Mouse (Mus musculus) hindbrain, embryonic 16.5 days (tissue): Measurements from ENCODE around the gene Rnft1. TPM values are rescaled to one million over a fixed set of nuclear protein-coding genes. Genes with fewer than 3 reads are reported as not detected.

ENCODE experiments used
- ATAC-seq: fragments of 200-750 bp; cut with Nextera tagmentation; 2 replicates; pipeline ENCODE4 v1.8.0; 2017; ENCODE audit warnings: moderate TSS enrichment, moderate library complexity
- H3K27ac ChIP-seq: fragments of 300-500 bp; sonication (generic); 2 replicates; pipeline ENCODE4 v1.5.1; 2014; ENCODE audit warnings: low read depth, mild to moderate bottlenecking, control low read depth, low read length, moderate library complexity
- H3K27me3 ChIP-seq: fragments of 300-500 bp; sonication (generic); replicated peaks from 2 replicates; pipeline ENCODE4 v1.6.1; 2014; ENCODE audit warnings: low read length; ENCODE audit not compliant: control insufficient read depth, insufficient read depth
- H3K36me3 ChIP-seq: fragments of 300-500 bp; sonication (generic); 2 replicates; pipeline ENCODE4 v1.6.1; 2014; ENCODE audit warnings: mild to moderate bottlenecking, low read length, moderate library complexity, mixed read lengths; ENCODE audit not compliant: control insufficient read depth, insufficient read depth
- H3K4me1 ChIP-seq: fragments of 300-500 bp; sonication (generic); 2 replicates; pipeline ENCODE4 v1.6.1; 2014; ENCODE audit warnings: low read depth, low read length; ENCODE audit not compliant: control insufficient read depth, insufficient read depth
- H3K4me2 ChIP-seq: fragments of 300-500 bp; sonication (generic); 2 replicates; pipeline ENCODE4 v1.6.1; 2014; ENCODE audit warnings: mild to moderate bottlenecking, low read length, control low read depth, moderate library complexity
- H3K4me3 ChIP-seq: fragments of 300-500 bp; sonication (generic); 2 replicates; pipeline ENCODE4 v1.5.1; 2014; ENCODE audit warnings: mild to moderate bottlenecking, low read length, control low read depth, moderate library complexity
- H3K9ac ChIP-seq: fragments of 300-500 bp; sonication (generic); 2 replicates; pipeline ENCODE4 v1.6.1; 2014; ENCODE audit warnings: low read depth, mild to moderate bottlenecking, control low read depth, low read length, moderate library complexity
- H3K9me3 ChIP-seq: fragments of 300-500 bp; sonication (generic); 2 replicates; pipeline ENCODE4 v1.6.1; 2014; ENCODE audit warnings: mild to moderate bottlenecking, low read length, moderate library complexity; ENCODE audit not compliant: control insufficient read depth
- WGBS: fragments of 180-500 bp; shearing (Covaris S2); extraction: QIAGEN DNeasy Blood & Tissue Kit; methylation state at CpG from one replicate; pipeline ENCODE4 v1.1.7; 2014; 5-methylcytosine and 5-hydroxymethylcytosine counted together
- polyA plus RNA-seq: library from polyadenylated mRNA; unstranded; fragments of >200 nt; fragmentation: Nextera tagmentation; extraction: Ambion mirVana; gene quantifications from 2 replicates; pipeline ENCODE4 v1.2.1, GENCODE M21; 2015

Gene Rnft1
- polyA plus RNA-seq, 1 experiment from 2014 or later = 18.7 TPM

- Histone ChIP-seq H3K4me2 (no peak overlapping the region), H3K4me3 (no peak overlapping the region), H3K36me3 (0 out of 2 replicates have a peak, but pooled peaks cover 4% of the 10 kb centered on the region), H3K9me3 (no peaks in the 10 kb centered on the region), H3K27me3 (no peaks in the 10 kb centered on the region), H3K4me1 (no peaks in the 10 kb centered on the region), H3K9ac (no peak overlapping the region), H3K27ac (no peak overlapping the region)
- WGBS = 97% methylated on average over 5 of the region's 5 CpGs
- ATAC-seq = no peak
Measured at GRCm38 (mm10) chr11:86534201-86534910, 49.9 kb downstream of the Rnft1 start.

GRCm38 (mm10) chr11:86538786-86539185 lies 54.3 kb downstream of the Rnft1 start:
- H3K4me2 ChIP-seq = no peak overlapping the region
- 95% methylated on average over 4 of the region's 4 CpGs for WGBS
- H3K36me3 ChIP-seq = no peaks in the 10 kb centered on the region
- peaks cover 10% of the 10 kb centered on the region for H3K4me1 ChIP-seq
- ATAC-seq = no peak
- H3K27ac ChIP-seq = no peak overlapping the region
- H3K9ac ChIP-seq = no peak overlapping the region
- no peaks in the 10 kb centered on the region for H3K9me3 ChIP-seq
- H3K27me3 ChIP-seq = no peaks in the 10 kb centered on the region
- no peak overlapping the region for H3K4me3 ChIP-seq

- Histone ChIP-seq H3K9me3 (no peaks in the 10 kb centered on the region), H3K4me2 (no peak overlapping the region), H3K27me3 (no peaks in the 10 kb centered on the region), H3K9ac (no peak overlapping the region), H3K36me3 (no peaks in the 10 kb centered on the region), H3K4me3 (no peak overlapping the region), H3K4me1 (peaks cover 10% of the 10 kb centered on the region), H3K27ac (no peak overlapping the region)
- WGBS = 91% methylated on average over 6 of the region's 6 CpGs
- no peak for ATAC-seq
Measured at GRCm38 (mm10) chr11:86539716-86540475, 55.4 kb downstream of the Rnft1 start.

DNA sequence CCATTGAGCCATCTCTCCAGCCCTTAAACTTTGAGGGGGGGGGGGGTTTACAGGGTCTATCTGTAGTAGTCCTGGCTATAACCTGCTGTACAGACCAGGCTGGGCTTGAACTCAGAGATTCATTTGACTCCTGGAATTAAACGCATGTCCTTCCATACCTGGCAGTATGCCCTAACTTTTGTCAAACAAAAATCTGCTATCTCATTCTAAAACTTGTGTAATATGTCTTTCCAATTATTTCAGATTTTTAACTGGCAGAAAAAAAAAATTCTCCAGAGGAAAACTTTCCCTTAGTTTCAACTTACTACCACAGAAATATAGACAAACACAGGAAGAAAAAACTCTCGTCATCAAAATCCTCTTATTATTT lies 56.0 kb downstream of the Rnft1 start:
- no peaks in the 10 kb centered on the region for H3K27me3 ChIP-seq
- no peak for ATAC-seq
- H3K9ac ChIP-seq = no peak overlapping the region
- no peaks in the 10 kb centered on the region for H3K36me3 ChIP-seq
- H3K9me3 ChIP-seq = no peaks in the 10 kb centered on the region
- H3K4me1 ChIP-seq = peaks cover 12% of the 10 kb centered on the region
- no peak overlapping the region for H3K4me2 ChIP-seq
- H3K4me3 ChIP-seq = no peak overlapping the region
- no peak overlapping the region for H3K27ac ChIP-seq
- 96% methylated on average over 2 of the region's 2 CpGs for WGBS

- no peak overlapping the region for H3K27ac ChIP-seq
- H3K4me2 ChIP-seq = no peak overlapping the region
- no peaks in the 10 kb centered on the region for H3K36me3 ChIP-seq
- peaks cover 15% of the 10 kb centered on the region for H3K4me1 ChIP-seq
- H3K27me3 ChIP-seq = no peaks in the 10 kb centered on the region
- no peak overlapping the region for H3K4me3 ChIP-seq
- ATAC-seq = no peak
- no peak overlapping the region for H3K9ac ChIP-seq
- WGBS = 93% methylated on average over 1 of the region's 1 CpGs
- H3K9me3 ChIP-seq = no peaks in the 10 kb centered on the region
Measured at GRCm38 (mm10) chr11:86542851-86543250, 58.4 kb downstream of the Rnft1 start.

DNA sequence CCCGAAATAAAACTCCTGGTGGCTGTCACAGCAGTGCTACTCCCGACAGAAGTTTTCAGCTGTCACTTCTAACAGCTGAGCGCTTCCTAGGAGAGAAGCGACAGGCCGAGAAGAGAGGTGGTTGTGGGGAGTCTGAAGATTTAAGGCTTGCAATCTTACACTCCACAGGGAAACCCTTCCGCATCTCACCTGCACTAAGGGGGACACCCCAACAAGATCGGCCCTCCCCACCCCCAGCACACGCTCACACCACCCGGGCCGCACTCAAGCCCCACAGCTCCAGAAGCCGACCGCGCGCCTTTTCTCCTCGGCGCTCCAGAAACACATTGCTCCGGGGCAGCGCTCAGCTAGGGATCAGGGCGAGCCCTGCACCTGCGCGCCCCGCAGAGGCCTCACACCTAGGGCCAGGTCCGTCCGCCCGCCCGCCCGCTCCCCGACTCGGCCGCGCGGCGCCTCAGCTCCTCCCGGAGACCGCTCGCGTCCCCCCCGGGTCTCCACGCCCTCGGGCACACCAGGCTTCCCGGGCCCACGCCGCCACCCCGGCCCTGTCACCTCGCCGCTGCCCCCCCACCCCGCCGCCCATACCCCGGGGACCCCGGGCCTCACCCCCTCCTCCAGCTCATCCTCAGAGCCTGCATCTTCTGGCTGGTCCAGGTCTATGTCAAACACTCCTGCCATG lies 59.6 kb downstream of the Rnft1 start:
- H3K27ac ChIP-seq = peak overlapping the region; percentile 91
- H3K4me1 ChIP-seq = peaks cover 15% of the 10 kb centered on the region
- peak overlapping the region; percentile 79 for H3K4me2 ChIP-seq
- WGBS = under 1% methylated on average over 23 of the region's 50 CpGs
- H3K36me3 ChIP-seq = no peaks in the 10 kb centered on the region
- H3K4me3 ChIP-seq = peak overlapping the region; percentile 98
- H3K9ac ChIP-seq = peak overlapping the region; percentile 96
- H3K9me3 ChIP-seq = no peaks in the 10 kb centered on the region
- H3K27me3 ChIP-seq = no peaks in the 10 kb centered on the region
- peak; percentile 63 for ATAC-seq

DNA sequence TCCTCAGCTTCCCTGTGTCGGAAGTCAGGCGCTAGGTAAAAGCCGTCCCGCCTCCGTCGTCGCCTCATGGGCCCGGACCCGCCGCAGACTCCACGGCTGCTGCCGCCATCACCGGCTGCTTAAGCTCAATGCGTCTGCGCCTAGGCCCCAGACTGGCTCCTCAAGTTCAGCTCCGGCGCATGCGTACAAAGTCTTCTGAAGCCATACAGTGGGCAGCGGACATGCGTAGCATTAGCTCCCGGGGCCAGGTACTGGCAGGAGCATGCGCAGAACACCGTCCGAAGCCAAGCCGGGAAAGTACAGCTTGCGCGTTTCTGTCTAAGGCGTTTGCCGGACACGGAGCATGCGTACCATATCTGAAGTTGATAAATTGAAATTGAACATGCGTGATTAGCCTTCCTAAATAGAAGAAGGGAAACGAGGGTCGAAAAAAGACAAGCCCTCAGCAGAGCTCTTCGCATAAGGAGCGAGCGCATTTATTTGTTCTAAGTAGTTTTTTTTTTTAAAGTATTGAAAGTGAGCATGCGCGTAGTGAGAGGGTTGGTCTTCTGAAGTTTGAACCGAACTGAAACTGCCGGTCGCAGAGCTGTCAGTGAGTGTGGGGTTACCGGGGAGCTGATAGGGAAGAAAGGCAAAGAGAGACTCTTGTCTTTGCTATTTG lies 60.3 kb downstream of the Rnft1 start, which contains the start of the genes Rps6kb1 and Tubd1:
Gene Rps6kb1 (minus strand): TSS at position 167 of the 661 bp plus-strand sequence.
Gene Tubd1 (plus strand): TSS at position 353 of the 661 bp plus-strand sequence.
- peak within 1 kb of the TSS; percentile 96 for H3K9ac ChIP-seq
- H3K4me1 ChIP-seq = peaks cover 15% of the 10 kb centered on the region
- peak within 1 kb of the TSS; percentile 91 for H3K27ac ChIP-seq
- ATAC-seq = peak; percentile 99
- no peaks in the 10 kb centered on the region for H3K9me3 ChIP-seq
- H3K4me2 ChIP-seq = peak within 1 kb of the TSS; percentile 79
- H3K4me3 ChIP-seq = peak within 1 kb of the TSS; percentile 98
- no peaks in the 10 kb centered on the region for H3K27me3 ChIP-seq
- WGBS = under 1% methylated on average over 43 of the region's 43 CpGs
- 0 out of 2 replicates have a peak, but pooled peaks cover 3% of the 10 kb centered on the region for H3K36me3 ChIP-seq

DNA sequence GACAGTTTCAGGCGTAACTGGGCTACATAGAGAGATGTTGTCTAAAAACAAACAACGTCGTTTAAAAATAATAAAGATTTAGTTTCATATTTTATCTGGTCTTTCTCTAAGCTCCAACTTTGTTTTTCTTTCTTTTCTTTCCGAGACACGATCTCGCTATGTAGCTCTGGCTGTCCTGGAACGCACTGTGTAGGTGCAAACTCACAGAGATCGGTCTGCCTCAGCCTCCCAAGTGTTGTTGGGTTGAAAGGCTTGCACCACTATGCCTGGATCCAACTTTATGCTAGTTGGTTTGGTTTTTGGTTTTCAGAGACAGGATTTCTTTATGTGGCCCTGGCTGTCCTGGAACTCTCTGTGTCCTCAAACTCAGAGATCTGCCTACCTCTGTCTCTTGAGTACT lies 61.1 kb downstream of the Rnft1 start:
- Histone ChIP-seq H3K9ac (peak overlapping the region; percentile 60; the same call in 1 of the 2 replicates), H3K27me3 (no peaks in the 10 kb centered on the region), H3K36me3 (0 out of 2 replicates have a peak, but pooled peaks cover 3% of the 10 kb centered on the region), H3K4me2 (peak overlapping the region; percentile 71), H3K9me3 (no peaks in the 10 kb centered on the region), H3K27ac (no peak overlapping the region), H3K4me1 (peaks cover 15% of the 10 kb centered on the region), H3K4me3 (peak overlapping the region; percentile 98)
- WGBS = 84% methylated on average over 8 of the region's 8 CpGs
- no peak for ATAC-seq
